Mouse (Mus musculus) frontal cortex, postnatal 10 days (tissue): ENCODE results near the gene Rgl1.

Experiments used
- DNase-seq, 2 experiments: peaks; one replicate each; pipeline ENCODE4 v3.0.0; 2022; ENCODE audit warnings: low spot score in 2 of 2, mixed read lengths in 1 of 2

Rgl1 gene

DNA sequence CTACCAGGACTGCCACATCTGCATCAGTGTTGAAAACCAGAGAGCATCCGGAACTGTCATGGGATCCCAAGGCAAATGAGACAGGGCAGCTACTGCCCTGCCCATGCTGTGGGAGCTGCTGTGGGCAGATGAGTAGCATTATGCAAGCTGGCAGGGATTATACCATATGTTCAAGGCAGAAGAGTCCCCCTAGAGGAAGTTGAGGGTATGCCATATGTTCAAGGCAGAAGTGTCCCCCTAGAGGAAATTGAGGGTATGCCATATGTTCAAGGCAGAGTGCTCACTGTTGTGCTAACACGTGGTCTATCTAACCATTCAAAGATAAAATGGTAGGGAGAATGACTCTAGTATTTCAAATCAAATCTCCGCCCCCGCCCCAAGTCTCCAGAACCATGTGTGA is 254.9 kb downstream of the Rgl1 start:
- DNase-seq: no peak

DNA sequence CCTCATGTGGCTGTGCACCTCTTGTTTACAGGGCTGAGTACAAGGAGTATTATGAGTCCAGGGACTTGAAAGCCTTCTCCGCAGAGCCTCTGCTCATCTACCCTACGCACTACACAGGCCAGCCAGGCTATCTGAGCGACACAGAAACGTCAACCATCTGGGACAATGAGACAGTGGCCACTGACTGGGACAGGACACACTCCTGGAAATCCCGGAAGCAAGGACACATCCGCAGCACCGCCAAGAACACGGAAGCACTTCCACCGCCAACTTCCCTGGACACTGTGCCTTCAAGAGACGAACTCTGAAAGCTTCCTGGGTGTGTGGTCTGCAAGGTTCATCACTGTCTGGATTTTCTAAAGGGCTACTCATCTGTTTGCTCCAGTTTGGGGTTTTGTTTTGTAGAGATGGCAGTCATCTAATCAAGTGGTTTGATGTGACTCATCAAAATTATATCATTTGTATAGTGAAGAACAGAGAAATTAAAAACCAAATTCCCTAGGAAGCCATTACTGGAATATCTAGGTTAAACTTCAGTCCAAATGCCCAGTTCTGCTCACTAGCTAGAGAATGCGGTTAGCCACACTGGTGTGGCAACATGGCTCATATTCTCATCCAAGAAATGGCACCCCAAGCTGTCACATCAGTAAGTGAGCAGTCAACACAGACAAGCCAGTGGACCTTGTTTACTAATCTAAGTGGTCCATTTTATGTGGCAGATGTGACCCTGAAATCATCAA is 257.5 kb downstream of the Rgl1 start:
- DNase-seq: no peak

DNA sequence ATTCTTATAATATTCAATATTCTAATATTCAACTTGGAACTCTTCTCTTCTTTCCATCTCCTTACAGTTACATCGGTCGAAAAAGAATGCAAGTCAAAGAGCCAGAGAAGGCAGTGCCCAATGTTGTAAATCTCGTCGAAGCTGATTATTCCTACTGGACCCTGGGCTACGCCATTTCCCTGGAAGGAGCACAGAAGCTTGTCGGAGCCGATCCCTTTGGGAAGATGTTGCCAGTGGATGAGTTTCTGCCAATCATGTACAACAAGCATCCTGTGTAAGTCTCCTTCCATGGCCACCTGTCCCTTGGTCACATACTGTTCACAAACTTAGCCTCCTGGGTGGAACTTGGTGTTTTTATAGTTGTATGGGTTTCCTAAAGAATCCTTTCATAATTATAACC is 259.4 kb downstream of the Rgl1 start:
- no peak for DNase-seq

DNA sequence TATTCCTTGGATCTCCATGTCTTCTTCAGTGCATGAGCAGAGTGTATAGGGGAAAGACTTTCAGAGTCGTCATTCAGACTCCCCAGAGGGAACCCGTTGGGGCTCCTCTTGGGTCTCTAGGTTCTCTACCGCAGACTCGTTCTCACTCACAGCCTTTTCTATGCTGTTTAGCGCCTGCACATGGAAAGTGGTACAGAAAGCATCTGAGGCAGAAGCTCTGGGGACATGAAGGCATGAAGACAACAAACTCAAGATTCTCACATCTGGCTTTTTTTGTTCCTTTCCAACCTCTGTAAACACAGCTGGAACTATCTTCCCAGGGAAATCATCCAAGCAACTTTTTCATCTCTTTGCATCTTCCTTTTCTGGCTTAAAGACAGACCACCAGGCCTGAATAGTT is 260.0 kb downstream of the Rgl1 start:
- DNase-seq: no peak

DNA sequence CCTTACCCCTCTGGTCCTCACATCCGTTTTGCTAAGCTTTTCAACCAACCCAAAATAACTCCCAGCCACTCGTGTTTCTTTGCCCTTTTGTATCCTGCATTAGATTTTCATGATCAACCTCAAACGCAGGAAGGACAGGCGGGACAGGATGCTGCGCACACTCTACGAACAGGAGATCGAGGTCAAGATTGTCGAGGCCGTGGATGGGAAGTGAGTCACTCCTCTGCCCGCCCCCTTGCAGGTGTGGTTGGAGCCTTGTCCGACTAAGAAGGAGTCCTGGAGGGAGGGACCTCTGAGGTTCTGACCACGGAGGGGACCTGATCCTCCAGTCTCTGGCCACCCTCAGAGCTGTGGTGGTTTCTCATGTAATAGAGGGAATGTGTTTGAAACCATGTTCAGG is 266.3 kb downstream of the Rgl1 start:
- no peak for DNase-seq

DNA sequence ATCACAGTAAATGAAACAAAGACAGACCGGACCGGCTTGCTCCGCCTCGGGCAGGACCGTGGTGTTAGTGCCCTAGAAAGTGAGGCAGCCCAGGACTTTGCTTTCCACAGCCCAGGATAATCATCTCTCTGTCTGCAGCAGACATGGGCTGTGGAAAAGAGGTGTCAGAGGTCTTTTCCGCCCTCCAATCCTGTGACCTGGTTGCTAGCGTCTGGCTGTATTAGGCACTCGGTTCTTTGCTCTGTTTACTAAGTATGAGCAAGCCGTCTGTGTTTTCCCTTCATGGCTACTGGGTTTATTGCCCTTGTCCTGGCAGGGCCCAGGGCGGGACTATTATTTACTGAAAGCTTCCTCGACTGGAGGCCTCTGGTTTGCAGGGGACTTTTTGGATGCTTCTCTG is 268.6 kb downstream of the Rgl1 start:
- DNase-seq: no peak

DNA sequence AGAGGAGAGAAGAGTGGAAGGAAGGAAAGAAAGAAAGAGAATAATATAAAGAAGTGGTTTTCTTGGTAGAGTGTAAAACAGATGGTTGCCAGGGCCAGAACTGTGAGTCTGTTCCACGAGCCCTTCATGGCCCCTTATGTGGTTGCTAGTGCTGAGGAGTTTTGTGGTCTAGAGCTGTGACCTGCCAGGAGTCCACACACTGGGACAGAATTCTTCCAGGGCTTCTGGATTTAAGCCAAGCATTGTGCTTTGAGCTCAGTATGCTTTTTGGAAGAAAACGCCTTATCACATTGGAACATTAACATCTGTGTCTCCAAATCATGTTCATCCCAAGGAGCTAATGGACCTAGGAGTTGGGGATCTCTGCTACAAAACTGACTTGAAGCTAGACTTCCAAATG is 269.3 kb downstream of the Rgl1 start:
- no peak for DNase-seq

DNA sequence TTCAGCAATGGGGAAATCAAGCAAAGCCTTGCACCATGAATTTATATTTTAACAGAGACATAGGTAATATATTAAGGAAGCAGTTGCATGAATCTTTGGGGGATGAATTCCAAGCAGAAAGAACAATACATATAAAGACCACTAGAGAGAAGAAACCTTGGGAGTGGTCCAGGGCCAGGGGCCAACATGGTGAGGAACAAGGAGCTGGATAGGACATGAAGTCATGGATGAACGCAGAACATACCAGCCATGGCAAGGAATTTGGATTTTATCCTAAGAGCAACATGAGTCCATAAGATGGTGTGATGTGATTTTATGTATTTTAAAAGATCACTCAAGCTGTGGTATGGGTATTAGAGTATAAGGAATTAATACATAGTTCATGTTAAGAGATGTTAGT is 273.9 kb downstream of the Rgl1 start:
- DNase-seq: no peak

DNA sequence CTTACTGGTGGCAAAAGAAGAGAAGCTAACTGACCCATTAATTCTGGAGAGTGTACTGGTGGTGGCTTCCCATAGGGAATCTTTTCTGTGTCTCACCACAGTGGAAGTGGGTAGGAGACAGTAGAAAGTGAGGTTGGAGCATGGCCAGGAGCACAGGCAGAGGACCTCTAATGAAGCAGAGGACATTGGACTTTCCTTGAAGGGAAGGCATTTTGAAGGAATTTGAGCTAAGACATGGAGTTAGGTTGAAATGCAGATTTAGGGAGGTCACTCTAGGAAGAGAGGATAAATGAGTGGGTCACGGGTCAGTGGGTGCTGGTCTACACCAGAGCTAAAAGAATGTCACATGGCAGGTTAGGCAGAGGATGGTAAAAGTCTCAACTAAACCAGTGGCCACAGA is 275.3 kb downstream of the Rgl1 start:
- no peak for DNase-seq

DNA sequence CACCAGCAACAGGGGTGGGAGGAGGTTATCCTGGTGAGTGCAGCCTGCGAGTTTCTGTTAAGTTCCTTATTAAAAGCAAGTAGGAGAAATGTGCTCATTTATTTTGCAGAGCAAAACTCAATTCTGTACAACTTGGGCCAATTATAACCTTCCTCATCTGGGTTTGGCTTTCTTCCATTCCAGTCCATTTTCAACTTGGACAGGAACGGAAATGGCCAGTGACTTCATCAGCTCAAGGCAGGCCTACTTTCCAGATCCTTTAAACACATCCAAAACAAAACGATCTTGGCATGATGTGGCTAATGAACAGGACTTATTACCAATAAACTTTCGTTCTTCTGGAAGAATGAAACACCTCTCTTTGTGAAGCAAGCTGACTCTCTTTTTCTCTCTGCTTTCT is 290.0 kb downstream of the Rgl1 start:
- no peak for DNase-seq

DNA sequence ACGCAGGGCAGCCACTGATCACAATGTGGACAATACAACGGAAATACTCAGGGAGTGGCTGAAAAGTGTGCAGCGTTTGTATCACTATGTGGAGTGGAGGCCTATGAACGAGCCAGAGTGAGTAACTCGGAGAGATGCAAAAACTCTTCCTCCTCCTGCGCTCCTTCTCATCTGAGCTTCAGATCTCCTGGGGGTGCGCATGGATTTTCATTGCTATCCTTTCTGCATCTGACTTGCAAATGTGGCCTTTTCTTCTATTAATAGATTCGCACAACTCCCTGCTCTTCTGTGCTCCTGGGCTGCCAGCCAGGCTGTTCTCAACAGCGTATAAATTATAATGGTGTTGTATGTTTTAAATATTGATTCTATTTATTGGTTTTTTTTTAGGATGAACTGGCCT is 297.7 kb downstream of the Rgl1 start:
- no peak for DNase-seq
